Mouse (Mus musculus): Measurements from ENCODE around the gene Rp9.

Gene Rp9

DNA sequence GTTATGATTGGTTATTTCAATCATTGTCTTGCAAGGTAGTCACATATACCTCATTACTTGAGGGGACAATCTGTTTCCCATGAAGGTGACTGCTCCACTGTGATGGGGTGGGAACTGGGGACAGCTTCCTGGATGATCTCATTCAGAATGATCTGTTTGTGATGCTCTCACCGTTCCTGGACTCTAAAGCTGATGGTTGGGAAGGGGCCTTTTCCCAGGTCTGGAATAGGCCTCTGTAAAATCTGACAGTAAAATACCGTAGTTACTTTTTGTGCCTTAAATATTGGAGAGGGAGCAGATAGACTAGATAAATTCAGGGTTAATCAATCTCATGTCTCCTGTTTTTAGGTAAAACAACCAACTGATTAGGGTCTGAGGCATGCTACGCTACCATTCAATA, at the start of gene Rp9:
TSS of gene Rp9 (minus strand) at position 101 of the 400 bp plus-strand sequence.
- DNase-seq (ENCODE audit: low read depth) = no peak

DNA sequence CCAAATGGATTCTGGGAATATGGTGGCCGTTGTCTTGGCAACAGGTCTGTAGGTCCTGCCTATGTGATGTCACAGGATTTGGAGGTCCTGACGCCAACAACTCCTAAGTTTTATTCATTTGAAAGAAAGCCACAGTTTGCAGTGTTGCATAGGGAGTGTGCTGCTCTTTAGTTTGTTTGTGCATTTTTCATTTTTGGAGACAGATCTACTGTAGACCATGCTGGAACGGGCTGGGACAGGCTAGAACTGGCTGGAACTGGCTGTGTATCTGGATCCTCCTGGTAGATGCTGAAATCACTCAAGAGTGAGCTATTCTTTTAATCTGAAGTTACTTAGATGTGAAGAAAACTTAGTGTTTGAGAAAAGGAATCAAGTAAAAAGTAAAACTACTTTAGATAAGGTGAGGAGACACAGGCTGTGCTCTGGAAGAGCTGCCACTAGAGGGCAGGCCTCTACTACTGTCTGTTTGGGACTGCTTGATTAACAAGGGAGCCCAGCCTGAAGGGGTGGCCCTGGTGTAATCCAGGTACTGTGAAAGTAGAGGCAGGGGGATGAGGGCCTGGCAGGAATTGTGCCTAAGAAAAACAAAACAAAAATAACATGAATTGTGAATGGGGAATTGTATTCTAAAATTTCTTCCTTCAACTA, 49.0 kb upstream of the Rp9 start:
- peak; percentile 64 for DNase-seq (ENCODE audit: low read depth)

DNA sequence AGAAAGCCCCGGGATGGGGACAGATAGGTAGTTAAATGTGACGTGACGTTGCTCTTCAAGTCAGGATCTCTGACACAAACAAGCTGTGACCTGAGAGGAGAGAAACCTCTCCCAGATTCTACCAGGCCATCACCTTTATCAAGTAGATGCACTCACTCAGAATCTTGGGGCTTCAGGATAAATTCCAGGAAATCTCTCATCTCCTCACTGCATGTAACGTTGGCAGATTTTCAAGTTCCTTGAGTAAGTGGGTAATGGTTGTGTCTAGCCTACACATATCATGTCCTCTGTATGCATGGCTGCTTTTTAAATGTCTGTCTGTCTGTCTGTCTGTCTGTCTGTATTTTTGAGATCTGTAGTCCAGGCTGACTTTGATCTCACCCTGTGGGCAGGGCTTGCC, 45.5 kb upstream of the Rp9 start:
- no peak for DNase-seq (ENCODE audit: low read depth)

DNA sequence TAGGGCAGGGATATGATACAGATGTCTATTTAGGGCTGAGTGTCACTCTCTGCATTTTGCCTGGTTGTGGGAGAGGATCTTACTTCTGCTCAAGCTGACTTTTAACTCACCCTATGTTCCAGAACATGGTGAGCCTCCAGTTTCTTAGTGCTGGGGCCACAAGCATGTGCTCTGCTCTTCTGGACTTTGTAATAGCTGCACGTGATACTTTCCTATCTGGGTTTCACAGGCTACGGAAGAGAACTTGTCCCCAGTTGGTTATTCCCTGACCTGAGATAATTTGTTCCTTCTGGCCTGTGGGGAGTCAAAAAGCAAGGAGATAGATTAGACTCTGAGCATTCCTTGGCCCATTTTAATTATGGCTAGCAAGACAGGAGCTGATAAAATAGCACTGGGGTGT, 36.0 kb upstream of the Rp9 start:
- no peak for DNase-seq (ENCODE audit: low read depth)

DNA sequence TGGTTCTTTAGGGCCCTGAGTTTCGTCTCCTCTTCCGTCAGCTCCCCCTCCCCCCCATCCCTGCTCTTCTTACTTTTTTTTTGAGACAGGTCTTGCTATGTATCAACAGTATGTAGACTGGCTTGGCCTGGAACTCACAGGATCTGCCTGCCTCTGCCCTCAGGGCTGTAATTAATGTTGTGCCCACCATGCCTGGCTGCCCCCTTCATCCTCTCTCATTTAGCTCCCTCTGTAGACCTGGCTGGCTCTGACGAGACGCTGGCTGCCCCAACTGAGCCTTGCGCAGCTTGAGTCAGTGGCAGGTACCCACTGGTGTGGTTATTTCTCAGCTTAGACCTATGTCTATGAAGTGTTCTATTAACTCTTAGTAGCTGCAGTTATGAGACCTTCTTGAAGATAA, 34.0 kb upstream of the Rp9 start:
- no peak for DNase-seq (ENCODE audit: low read depth)

DNA sequence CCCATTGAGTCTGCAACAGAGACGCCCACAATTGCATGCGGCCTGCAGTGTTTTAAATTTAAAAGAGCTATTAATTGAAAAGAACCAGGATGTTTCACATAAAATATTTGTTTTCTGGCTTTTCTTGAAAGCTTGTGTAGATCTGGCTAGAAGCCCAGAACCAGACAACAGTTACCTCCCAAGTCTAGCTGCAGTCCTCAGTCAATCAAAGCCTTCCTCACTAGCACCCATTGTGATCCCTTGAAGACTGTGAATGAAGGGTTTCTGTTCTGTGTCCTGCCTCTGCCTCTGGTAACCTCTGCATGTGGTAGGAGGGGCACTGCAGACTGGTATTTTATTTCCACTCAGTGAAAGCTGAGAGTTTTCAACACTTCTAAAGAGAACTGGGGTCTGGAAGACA, 33.4 kb upstream of the Rp9 start:
- no peak for DNase-seq (ENCODE audit: low read depth)

DNA sequence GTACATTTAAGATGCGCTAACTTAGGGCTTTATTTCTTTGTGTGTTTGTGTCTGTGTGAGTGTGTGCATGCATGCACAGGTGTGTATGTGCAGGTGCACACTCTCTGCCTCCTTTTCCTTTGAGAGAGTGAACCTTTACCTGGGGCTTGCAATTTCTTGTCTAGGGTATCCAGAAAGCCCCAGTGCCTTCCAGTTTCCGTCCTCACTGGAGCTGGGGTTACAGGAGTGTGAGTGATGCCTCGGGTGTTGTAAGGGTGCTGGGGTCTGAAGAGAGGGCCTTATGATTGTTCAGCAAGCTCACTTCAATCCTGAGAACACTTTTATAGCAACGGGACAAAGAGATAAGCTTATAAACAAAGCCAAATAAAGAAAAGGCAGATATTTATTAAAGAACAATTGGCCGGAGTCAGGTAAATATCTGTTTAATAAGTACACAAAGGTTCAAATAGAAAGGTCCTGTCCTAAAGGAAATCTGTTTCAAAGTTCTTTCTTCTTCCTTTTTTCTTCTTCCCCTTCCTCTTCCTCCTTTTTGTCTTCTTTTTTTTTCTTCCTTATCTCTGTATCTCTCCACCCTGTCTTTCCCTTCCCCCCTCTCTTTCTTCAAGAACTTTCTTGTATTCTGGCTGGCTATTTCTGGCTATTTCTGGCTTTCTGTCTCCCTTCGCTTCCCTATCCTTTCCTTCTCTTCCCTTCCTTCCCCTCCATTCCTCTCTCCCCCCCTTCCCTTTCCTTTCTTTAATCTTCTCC, 27.7 kb upstream of the Rp9 start:
- no peak for DNase-seq (ENCODE audit: low read depth)

DNA sequence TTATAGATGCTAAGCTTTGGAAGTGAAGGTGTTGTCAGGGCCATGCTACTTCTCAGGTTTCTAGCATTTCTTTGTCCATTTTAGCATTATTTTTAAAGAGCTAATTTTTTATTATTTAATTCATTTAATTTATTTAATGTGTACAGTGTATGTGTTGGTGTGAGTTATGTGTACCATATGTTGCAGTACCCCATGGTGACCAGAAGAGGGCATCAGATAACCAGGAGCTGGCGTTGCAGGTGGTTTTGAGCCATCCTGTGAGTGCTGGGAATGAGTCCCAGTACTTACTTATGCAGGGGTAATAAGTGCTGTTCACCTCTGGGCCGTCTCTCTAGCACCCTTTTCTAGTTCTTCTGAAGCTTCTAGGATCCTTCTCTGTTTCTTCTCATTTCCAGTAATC, 25.6 kb upstream of the Rp9 start:
- DNase-seq (ENCODE audit: low read depth) = no peak

DNA sequence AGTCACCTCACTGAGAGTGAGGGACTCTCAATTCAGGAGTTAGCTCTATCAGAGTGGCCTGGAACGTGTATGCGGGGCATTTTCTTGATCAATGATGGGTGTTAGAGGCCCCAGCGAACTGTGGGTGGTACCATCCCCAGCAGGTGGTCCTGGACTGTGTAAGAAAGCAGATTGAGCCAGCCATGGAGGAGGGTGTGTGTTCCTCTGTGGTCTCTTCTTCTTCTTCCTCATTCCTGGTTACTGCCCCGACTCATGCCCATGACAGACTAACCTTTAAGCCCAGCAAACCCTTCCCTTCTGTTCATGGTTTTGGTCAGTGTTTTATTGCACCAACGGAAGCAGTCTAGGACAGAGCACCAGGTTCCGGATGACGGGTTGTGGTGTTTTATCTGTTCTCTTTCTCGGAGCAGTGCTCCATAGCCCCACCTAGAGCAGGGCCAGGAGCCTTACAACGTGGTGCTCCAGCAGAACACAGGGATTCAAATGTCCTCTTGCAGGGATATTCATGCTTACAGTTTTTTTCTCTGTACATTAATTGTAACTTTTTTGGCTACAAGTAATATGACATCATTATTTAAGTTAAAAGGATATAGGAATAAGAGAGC, 24.8 kb upstream of the Rp9 start:
- DNase-seq (ENCODE audit: low read depth) = peak; percentile 38

DNA sequence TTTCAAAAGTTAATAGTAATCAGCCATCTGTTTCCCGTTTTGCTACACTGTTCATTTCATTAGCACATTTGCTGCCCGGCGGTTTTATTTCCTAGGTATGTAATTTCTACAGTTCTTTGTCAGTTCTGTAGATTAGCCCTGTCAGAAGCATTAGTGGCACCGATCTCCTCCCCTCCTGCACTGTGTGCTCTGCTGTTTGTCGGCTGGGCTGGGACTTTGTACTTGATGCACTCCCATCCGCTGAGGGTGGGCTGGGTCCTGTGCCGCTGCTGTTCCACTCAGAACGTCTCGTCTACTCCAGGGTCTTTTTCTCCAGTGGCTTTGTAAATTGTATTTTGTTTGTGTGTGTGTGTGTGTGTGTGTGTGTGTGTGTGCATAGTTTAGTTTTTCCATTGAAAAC, 19.4 kb upstream of the Rp9 start:
- no peak for DNase-seq (ENCODE audit: low read depth)

DNA sequence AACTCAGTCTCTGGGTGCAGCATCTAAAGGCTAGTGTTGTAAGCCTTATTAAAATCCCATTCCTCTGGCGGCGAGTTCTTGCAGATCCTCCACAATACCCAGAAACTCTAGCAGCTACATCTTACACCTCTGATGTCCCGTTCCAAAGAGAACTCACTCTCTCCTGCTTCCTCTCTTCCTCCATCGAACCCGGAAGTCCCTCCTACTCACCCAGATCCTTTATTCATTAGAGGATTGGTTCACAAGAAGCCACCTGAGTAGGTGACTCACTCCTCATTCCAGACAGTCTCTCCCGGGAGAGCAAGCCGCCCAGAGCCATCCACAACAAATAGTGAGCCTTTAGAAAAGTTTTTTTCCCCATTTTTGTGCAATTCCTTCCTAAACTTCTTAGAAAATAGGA, 16.7 kb upstream of the Rp9 start:
- no peak for DNase-seq (ENCODE audit: low read depth)

DNA sequence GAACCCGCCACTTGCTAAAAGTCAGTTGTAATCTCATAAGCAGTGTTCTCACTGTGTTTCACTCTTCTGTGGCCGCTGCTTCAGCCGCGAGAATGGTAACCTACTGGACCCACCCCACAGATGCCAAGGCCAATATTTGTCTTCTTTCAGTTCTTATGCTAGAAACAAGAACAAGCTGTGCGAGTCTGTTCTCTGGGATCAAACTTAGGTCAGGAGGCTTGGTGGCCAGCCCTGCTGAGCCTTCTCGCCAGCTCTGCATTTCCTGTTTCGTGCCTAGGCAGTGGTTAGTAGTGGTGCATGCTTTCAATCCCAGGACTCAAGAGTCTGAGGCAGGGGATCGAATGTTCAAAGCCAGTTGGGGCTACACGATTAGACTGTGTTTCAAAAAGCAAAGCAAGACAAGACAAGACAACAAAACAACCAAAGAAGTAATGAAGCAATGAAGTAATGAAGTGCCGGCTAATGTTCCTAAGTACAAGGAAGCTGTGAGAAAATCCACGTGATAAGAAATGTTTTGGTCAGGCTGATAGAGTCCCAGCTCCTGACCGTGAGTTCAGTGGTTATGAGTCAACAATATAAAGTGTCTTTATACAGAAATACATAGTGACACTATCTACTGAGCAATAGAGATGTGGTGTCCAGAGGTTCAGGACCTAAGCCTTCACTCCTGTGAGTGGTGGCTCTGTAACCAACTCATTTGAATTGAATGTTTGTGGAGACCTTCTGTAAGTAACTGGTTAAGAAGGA, 15.2 kb upstream of the Rp9 start:
- peak; percentile 15 for DNase-seq (ENCODE audit: low read depth)

DNA sequence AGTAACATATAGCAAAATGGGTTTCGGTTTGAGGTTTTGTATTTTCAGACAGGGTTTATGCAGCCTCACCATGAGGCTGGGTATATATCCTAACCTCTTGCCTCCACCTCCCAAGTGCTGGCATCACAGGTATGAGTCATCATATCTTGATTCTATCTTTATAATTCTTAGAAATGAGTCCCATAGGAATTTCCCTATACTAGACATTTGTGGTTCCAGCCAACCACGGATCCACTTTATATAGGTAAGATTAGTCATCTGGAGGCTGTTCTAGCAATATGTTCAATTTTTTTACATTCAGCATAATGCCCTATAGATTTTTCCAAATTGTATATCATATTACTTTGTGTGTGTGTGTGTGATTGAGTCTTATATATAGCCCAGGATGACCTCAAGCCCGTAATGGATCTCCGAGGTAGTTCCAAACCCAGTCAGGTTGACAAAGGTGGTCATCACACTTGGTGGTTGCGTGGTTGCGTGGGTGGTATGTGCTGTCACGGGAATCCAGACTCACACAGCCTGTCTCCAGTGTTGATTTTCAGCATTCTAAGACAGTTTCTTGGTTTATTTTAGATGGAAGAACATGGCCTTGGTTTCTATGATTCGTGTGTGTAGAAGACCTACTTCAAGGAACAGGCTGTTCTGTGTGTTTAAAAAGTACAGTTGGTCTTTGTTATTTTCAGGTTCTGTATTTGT, 14.5 kb upstream of the Rp9 start:
- no peak for DNase-seq (ENCODE audit: low read depth)

DNA sequence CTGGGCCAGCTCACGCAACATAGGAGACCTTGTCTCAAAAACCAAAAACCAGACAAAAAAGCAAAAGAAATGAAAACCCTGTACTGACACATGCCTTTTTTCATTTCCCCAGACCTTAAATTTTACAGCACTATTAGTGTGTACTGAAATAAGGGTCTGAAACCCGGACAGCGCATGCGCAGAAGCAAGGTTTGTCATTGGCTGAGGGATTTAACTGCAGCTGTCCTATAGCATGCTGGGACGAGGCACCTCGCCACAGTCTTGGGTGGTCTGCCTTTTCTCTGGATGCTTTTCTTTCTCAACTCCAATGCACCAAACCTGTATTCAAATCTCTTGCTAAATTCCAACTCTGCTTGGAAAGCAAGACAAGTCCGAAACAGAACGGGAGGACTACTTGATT, 9.4 kb upstream of the Rp9 start:
- no peak for DNase-seq (ENCODE audit: low read depth)

DNA sequence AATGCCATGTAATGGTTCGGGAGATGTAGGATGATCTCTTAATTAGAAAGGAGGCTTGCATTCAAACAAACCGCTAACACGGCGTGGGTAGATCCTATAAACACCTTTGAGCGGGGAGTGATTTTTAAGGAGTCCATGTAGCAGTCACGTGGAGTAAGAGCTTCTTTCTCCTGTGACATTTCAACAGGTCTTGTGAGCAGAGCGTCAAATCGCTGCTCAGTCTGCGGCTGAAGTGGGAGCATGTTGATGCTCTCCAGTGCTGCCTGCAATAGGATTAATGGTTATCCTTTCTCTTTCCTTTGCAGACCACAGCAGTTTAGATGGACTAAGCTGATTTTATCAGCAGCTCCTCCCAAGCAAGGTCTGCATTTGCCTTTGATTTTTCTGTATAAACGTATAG, 6.7 kb upstream of the Rp9 start:
- peak; percentile 20 for DNase-seq (ENCODE audit: low read depth)

DNA sequence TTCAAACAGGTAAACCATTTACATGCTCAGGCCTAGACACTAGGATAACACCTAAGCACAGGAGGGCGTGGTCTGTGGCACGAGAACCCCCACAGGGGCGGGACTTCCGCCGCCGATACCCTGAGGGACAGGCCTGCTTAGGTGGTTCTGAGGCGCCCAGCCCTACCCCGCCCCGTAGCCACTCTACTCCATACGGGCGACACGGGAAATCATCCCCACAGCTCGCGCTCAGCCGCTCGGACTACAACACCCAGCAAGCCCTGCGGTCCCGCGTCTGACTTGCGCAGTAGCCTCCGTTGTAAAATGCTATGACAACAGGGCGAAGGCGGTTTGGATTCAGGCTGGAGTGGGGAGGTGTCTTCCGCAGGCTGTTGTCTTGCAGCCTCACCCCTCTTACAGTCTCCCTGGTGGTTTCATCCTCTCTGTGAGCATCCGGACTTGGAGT, 5.9 kb upstream of the Rp9 start, which contains the start of gene Bbs9:
TSS of gene Bbs9 (plus strand) at position 292 of the 445 bp plus-strand sequence.
- peak; percentile 94 for DNase-seq (ENCODE audit: low read depth)

DNA sequence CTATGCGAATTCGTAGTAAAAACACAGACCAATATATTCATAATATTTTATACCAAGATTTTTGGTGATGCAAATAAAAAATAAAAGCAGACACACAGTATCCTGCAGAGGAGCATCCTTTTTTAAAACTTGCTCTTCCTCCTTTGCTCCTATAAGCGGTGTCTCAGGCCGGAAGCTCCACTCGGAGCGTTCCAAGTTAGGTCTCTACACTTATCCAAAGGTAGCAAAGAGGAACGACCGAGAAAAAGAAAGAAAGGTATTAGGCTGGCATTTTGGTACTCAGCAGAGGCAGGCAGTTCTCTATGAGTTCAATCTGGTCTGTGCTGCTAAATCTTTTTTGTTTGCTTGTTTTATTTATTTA, 664 bp downstream of the Rp9 start:
- peak; percentile 29 for DNase-seq (ENCODE audit: low read depth)

DNA sequence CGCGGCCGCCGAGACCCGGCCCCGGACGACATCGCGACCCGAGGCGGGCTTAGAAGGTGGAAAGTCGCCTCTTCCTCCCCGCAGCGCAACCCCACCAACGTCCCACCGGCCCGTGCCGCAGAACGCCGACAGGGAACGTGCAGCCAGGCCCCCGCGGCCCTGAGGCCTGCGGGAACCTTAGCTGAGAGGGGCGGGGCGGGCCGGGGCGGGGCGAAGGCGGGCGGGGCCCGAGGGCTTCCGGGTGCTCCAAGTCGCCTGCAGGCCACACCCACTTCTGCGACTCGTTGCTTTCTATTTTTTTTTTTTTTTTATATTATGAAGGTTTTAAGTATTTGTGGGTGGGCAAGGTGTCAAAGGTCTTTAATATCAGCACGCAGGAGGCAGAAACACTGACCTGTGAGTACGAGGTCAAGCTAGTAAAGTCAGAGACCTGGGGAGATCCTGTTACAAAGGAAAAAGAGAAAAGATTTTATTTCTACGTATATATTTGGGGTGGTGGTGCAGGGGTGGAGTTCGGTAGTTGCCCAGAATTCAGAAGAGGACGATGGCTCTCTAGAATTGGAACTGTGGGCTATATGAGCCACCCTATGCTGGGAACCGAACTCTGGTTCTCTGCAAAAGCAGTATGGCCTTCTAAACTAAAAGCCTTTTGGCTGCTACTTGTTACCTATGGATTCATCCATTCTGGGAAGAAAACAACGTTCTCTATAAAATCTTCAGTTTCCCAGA, 1.2 kb downstream of the Rp9 start:
- DNase-seq (ENCODE audit: low read depth) = peak; percentile 89

DNA sequence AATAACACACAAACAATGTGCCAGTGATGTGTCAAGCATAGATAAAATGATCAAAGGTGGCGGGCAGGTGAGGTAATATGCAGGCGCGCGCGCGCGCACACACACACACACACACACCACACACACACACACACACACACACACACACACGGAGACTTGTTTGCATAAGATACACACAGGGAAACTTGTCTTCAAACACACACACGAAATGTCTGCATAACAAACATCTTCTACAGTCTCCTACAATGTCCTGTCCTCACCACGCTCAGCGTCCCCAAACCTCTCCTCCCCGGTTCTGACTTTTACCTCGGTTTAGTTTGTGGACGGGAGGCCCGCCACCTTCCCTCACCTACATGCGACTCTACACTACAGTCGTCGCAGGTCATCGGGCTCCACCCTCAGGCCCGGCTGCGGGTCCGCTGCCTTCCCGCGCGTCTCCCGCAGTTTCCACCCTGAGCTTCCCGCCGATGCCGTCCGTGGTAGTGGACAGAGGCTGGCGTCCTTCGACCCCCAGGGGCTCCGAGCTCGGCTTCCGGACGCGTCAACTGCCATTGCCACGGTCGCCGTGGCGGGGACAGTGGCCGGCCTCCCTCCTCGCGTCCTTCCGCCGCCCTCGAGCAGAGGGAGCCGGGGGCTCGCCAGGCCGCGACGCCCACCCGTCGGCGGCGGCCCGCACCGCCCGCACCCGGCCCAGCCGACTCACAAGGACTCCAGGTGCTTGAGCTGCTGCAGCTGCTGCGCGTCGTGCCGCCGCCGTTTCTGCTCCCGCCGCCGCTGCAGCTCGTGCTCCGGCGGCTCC, 2.0 kb downstream of the Rp9 start:
- peak; percentile 72 for DNase-seq (ENCODE audit: low read depth)

DNA sequence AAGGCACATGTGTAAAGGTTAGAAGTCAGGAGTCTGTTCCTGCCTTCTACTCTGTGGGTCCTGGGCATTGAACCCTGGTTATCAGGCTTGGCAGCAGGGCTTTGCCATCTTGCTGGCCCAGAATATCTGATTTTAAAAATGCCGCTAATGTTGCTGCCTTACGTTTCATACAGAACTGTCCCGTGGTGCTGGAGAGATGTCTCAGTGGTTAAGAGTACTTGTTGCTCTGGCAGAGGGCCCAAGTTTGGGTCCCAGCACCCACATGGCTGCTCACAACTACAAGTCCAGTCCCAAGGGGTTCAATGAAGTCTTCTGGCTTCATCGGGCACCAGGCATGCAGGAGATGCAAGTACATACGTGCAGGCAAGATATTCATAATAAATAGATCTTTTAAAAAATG, 3.3 kb downstream of the Rp9 start:
- no peak for DNase-seq (ENCODE audit: low read depth)

DNA sequence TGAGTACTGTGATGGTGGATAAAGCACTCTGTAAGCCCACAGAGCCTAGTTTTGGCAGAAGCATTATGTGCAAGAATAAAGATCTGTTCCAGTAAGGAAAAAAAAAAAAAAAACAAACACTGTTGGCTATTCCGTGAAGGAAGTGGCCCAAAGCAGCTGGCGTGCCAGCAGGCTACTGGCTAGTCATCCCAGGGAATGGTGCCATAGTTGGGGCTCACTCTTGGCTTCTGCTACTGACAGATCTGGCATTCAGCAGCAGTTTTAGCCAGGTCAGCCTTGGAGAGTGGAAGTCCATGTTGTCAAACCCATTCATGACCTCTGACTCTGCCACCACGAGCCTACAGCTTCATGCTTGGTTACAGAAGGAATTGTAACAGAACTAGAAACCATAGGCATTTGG, 7.6 kb downstream of the Rp9 start:
- DNase-seq (ENCODE audit: low read depth) = no peak

Data from 416B (cell line).